18 mouse cellular contexts compared by ENCODE assay signal in genomic region chr2:26155737-26156136, GRCm38 (mm10). TPM values are rescaled to one million over a fixed set of nuclear protein-coding genes. Genes with fewer than 3 reads are reported as not detected.
"Had no signal": no experiment of that assay in that cellular context is flagged by ENCODE, and none has a peak within 500 bp of the region (broad histone marks: within the 10 kb centered on the region; RNA-seq: fewer than 3 reads in every experiment).

No protein-coding gene starts in this region.

- ATAC-seq: intestine, embryonic 15.5 days; lung, postnatal 0 days had no signal

- H3K36me3 ChIP-seq: intestine, embryonic 15.5 days; kidney, embryonic 15.5 days; limb, embryonic 10.5 days; liver, embryonic 15.5 days had no signal

- H3K4me2 ChIP-seq: intestine, embryonic 15.5 days; kidney, embryonic 15.5 days; liver, embryonic 11.5 days; liver, embryonic 15.5 days had no signal

- H3K27ac ChIP-seq: intestine, embryonic 15.5 days; kidney, embryonic 15.5 days; limb, embryonic 10.5 days; liver, embryonic 15.5 days had no signal

- H3K4me1 ChIP-seq: kidney, embryonic 15.5 days had no signal

- H3K9me3 ChIP-seq: intestine, embryonic 15.5 days; kidney, embryonic 15.5 days; limb, embryonic 10.5 days; liver, embryonic 15.5 days had no signal

- H3K9ac ChIP-seq: intestine, embryonic 15.5 days; kidney, embryonic 15.5 days; liver, embryonic 15.5 days had no signal

- DNase-seq: kidney, adult 18-20 months; lung, adult 2 months; lung, postnatal 36 days; retina, postnatal 1 day; right cerebral cortex, postnatal 4 days; spleen, adult 18-20 months; thymus, adult 18-20 months; thymus, postnatal 14 days had no signal

- H3K27me3 ChIP-seq: intestine, embryonic 15.5 days; kidney, embryonic 15.5 days; liver, embryonic 15.5 days had no signal

- H3K4me3 ChIP-seq: intestine, embryonic 15.5 days; kidney, embryonic 15.5 days; limb, embryonic 10.5 days; liver, embryonic 15.5 days; myocyte had no signal

RNA-seq across cellular contexts. Expression of gene Lhx3, which starts 52.4 kb away (rescaled TPM):
- total RNA-seq: layer of hippocampus, postnatal 10 days; megakaryocyte progenitor cell, adult 5-6 weeks had no signal
- polyA plus RNA-seq: intestine, embryonic 15.5 days; kidney, embryonic 15.5 days; limb, embryonic 10.5 days; liver, embryonic 11.5 days; liver, embryonic 15.5 days; lung, adult 2 months; lung, postnatal 0 days; myocyte; stomach, embryonic 14.5 days had no signal
